Mouse (Mus musculus): ENCODE measurements at regions not wholly inside any gene's neighbourhood (a gene's known extent, or its start where the extent isn't known, plus 50 kb on each side); places are given as distances from the start of the nearest gene placed in this dataset.

DNA sequence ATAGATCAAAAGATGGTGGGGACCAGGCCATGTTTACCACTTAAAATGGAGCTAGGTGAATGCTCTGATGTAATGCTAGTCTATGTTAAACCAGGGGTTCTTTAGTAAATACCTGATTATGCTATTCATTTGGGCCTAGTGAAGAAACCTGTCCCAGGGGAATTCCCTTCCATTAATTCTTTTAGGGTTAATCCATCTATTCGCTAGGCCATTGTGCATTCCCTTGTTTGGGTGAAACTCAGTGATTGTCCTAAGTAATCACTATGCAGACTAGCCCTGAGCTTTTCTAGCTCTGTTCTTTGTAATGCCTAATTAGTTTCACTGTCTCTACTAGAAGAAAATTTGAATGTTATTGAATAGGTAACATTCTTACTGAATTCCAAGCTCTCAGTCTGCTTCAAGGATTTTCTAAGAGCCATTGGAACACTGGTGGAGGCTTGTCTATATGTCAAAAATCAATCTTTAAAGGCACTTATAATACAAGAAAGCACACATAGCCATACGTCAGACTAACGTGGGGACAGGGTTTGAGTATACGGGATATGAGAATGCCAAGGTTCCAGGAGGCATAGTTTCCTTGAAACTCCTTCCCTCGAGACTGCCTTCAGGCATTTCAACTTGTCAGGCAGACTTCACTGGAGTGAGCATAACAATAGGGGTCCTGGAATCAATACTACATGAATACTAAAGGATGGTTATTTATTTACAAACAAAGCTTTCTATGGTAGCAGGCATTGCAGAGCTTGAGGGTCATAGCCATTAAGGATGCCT is 266.9 kb upstream of the 4930578C19Rik start:
- no peak for DNase-seq

- no peak for DNase-seq
Observed at GRCm38 (mm10) chrX:18687216-18687615, 226.0 kb upstream of the 4930578C19Rik start.

GRCm38 (mm10) chrX:18667251-18667650 is 206.1 kb upstream of the 4930578C19Rik start:
- DNase-seq, result peak; percentile 3

- no peak for DNase-seq
Observed at GRCm38 (mm10) chrX:18663101-18663500, 201.9 kb upstream of the 4930578C19Rik start.

DNA sequence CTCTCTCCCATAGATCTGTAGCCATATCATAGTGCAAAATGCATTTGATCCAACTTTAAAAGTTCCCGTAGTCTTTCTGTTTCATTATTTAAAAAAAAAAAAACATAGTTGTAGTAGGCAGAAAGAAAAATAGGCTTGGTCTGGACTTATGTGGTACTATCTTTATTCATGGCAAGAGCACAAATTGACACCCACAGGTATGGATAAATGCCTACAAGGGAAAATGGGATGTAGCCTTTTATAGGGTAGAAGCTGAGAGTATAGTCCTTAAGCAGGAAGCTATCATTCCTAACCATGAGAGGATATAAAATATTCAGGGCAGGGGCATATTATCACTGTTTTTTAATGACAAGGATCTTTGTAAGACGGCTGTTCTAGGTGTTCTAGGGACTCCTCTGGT is 157.4 kb upstream of the 4930578C19Rik start:
- DNase-seq, result no peak
